Mouse (Mus musculus): ENCODE data around the gene Tmprss13.
A peak's percentile ranks its signal among the peaks of the same experiment; 100 is the strongest.

- TF ChIP-seq EP300 (IDR thresholded peaks at IDR 0.05; ENCODE audit: low read length), result 0 out of 2 replicates have a peak, but pooled peaks have one; percentile 15
- TF ChIP-seq MAX (IDR thresholded peaks at IDR 0.05; ENCODE audit: low read length), result no peak
- TF ChIP-seq MXI1 (IDR thresholded peaks at IDR 0.05; ENCODE audit: low read depth, low read length), result no peak
- no peak for TF ChIP-seq USF2 (conservative IDR thresholded peaks at IDR 0.05; ENCODE audit: low read depth, low read length)
Observed at GRCm38 (mm10) chr9:45272213-45272612, 46.7 kb upstream of the Tmprss13 start.

Data from CH12.LX (cell line).